Mouse (Mus musculus) frontal cortex, postnatal 10 days (tissue): ENCODE data around the gene Gm9837.

Experiments used
- DNase-seq, 2 experiments: peaks; one replicate each; pipeline ENCODE4 v3.0.0; 2022; ENCODE audit warnings: low spot score in 2 of 2, mixed read lengths in 1 of 2

Gene Gm9837

GRCm38 (mm10) chr11:53469968-53470695 is at the start of gene Gm9837:
Gm9837 (minus strand) TSS chr11:53470479.
- DNase-seq: peak; percentile 82 to 89

- peak; percentile 62 to 69 for DNase-seq
Measured at GRCm38 (mm10) chr11:53519207-53520121, 49.2 kb upstream of the Gm9837 start, which contains the start of gene Sept8. Sept8 (plus strand) TSS chr11:53519257.

GRCm38 (mm10) chr11:53518759-53519158 is 48.5 kb upstream of the Gm9837 start:
- no peak for DNase-seq

- DNase-seq: no peak
Measured at GRCm38 (mm10) chr11:53516775-53517627, 46.7 kb upstream of the Gm9837 start.

- DNase-seq: no peak
Measured at GRCm38 (mm10) chr11:53510351-53510750, 40.1 kb upstream of the Gm9837 start.

GRCm38 (mm10) chr11:53508591-53508990 is 38.3 kb upstream of the Gm9837 start:
- no peak for DNase-seq

- no peak for DNase-seq
Measured at GRCm38 (mm10) chr11:53508152-53508551, 37.9 kb upstream of the Gm9837 start.

GRCm38 (mm10) chr11:53507098-53507805 is 37.0 kb upstream of the Gm9837 start:
- DNase-seq: no peak

- DNase-seq: no peak
Measured at GRCm38 (mm10) chr11:53505026-53505663, 34.9 kb upstream of the Gm9837 start.

- DNase-seq: no peak
Measured at GRCm38 (mm10) chr11:53504376-53504775, 34.1 kb upstream of the Gm9837 start.

GRCm38 (mm10) chr11:53503738-53504137 is 33.5 kb upstream of the Gm9837 start:
- no peak for DNase-seq

- no peak for DNase-seq
Measured at GRCm38 (mm10) chr11:53502039-53502765, 31.9 kb upstream of the Gm9837 start.

- DNase-seq: no peak
Measured at GRCm38 (mm10) chr11:53500569-53500968, 30.3 kb upstream of the Gm9837 start.

GRCm38 (mm10) chr11:53496946-53497345 is 26.7 kb upstream of the Gm9837 start:
- DNase-seq: no peak

GRCm38 (mm10) chr11:53495417-53495816 is 25.1 kb upstream of the Gm9837 start:
- DNase-seq: no peak

GRCm38 (mm10) chr11:53493243-53493955 is 23.1 kb upstream of the Gm9837 start:
- no peak for DNase-seq

- no peak for DNase-seq
Measured at GRCm38 (mm10) chr11:53491954-53492401, 21.7 kb upstream of the Gm9837 start.

- DNase-seq: no peak
Measured at GRCm38 (mm10) chr11:53489421-53489820, 19.1 kb upstream of the Gm9837 start.

- DNase-seq: no peak
Measured at GRCm38 (mm10) chr11:53489007-53489406, 18.7 kb upstream of the Gm9837 start.
